Mouse (Mus musculus) embryonic facial prominence, embryonic 10.5 days (tissue): Measurements from ENCODE around the gene Mindy2. TPM values are rescaled to one million over a fixed set of nuclear protein-coding genes. Genes with fewer than 3 reads are reported as not detected.

Source experiments
- DNase-seq: peaks from one replicate; pipeline ENCODE4 v3.0.0-alpha.2; 2017; ENCODE audit warnings: low spot score
- H3K27ac ChIP-seq: fragments of 300-500 bp; sonication (generic); replicated peaks from 2 replicates; pipeline ENCODE4 v1.5.1; 2016; ENCODE audit warnings: mild to moderate bottlenecking
- H3K27me3 ChIP-seq: fragments of 300-500 bp; sonication (generic); replicated peaks from 2 replicates; pipeline ENCODE4 v1.6.1; 2016; ENCODE audit warnings: low read depth, mild to moderate bottlenecking; ENCODE audit not compliant: poor library complexity, severe bottlenecking
- H3K36me3 ChIP-seq: fragments of 300-500 bp; sonication (generic); replicated peaks from 2 replicates; pipeline ENCODE4 v1.6.1; 2016; ENCODE audit warnings: mild to moderate bottlenecking, moderate library complexity
- H3K4me1 ChIP-seq: fragments of 300-500 bp; sonication (generic); 2 replicates; pipeline ENCODE4 v1.6.1; 2016
- H3K4me3 ChIP-seq: fragments of 300-500 bp; sonication (generic); 2 replicates; pipeline ENCODE4 v1.5.1; 2016; ENCODE audit warnings: mild to moderate bottlenecking, moderate library complexity
- H3K9me3 ChIP-seq: fragments of 300-500 bp; sonication (generic); 2 replicates; pipeline ENCODE4 v1.6.1; 2016; ENCODE audit warnings: mild to moderate bottlenecking
- WGBS: fragments of 180-500 bp; shearing (Covaris S2); methylation state at CpG from one replicate; pipeline ENCODE4 v1.1.7; 2016; 5-methylcytosine and 5-hydroxymethylcytosine counted together
- polyA plus RNA-seq: library from polyadenylated mRNA; unstranded; fragments of >200 nt; fragmentation: Nextera tagmentation; extraction: Ambion mirVana; gene quantifications from 2 replicates; pipeline ENCODE4 v1.2.1, GENCODE M21; 2016

Mindy2 gene
- polyA plus RNA-seq, 1 experiment from 2014 or later: 4.0 TPM

DNA sequence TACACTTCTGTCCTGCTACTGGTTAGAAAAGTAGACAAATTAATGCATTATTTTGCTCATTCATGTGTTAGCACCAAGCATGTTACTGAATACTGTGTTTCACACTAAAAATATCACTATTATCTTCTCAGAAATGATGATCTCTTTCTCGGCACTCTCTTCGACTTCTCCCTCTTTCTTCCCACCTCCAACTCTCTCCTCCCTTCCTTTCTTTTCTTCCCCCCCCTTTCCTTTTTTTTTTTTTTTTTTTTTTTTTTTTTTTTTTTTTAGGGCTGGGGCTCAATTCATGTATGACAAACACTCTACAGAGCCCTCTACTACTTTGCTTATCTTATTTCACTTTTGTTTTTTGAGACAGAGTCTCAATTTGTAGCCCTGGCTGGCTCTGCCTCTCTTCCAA is 1.3 kb upstream of the Mindy2 start:
- Histone ChIP-seq H3K27me3 (peaks cover 3% of the 10 kb centered on the region; the same call in 1 of the 2 replicates), H3K9me3 (no peaks in the 10 kb centered on the region), H3K4me1 (peaks cover 18% of the 10 kb centered on the region), H3K27ac (no peak overlapping the region), H3K36me3 (no peaks in the 10 kb centered on the region), H3K4me3 (no peak overlapping the region)
- WGBS: 72% methylated on average over 2 of the region's 2 CpGs
- no peak for DNase-seq

DNA sequence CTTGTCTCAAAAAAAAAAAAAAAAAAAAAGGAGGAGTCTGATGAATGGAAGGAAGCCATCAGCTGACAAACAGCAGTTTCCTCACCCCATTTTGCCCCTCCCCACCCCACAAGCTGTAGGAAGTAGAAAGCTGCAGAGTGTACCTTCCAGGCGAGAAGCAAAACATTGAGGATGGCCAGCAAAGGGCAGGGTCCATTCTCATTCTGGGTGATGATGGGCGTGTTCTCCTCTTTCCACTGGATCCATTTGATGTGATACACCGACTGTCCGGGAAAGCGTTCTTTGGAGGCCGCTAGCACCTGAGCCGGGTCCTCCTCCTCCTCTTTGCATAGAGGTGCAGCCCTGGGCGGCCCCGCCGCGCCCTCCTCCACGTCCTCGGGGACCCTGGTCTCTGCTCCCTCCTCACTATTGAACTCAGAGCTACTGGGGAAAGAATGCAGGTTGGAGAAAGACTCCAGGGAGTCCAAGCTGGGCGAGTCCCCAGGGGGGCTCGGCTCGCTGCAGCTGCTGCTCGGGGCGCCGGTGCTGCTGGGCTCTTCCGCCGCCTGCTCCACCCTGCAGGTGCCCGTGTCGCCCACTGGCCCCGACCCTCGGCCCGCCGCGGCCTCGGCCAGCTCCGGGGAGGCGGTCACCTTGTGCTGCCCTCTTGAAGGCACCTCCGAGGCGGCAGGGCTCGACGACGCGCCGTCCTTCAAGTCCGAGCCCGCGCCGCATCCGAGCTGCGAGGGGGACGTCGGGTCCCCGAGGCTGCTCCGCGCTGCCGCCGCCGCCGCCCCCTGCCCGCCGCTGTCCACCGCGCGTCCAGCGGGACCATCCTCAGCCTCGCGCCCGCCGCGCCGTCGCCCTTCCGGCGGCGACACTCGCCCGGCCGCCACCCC is 605 bp downstream of the Mindy2 start, which contains the start of gene Gm10642:
TSS of gene Gm10642 (plus strand) at position 122 of the 878 bp plus-strand sequence.
- H3K9me3 ChIP-seq: no peaks in the 10 kb centered on the region
- peaks cover 18% of the 10 kb centered on the region for H3K4me1 ChIP-seq
- H3K36me3 ChIP-seq: no peaks in the 10 kb centered on the region
- peak within 1 kb of the TSS; percentile 88 for H3K27ac ChIP-seq
- H3K4me3 ChIP-seq: peak within 1 kb of the TSS; percentile 90
- H3K27me3 ChIP-seq: peaks cover 3% of the 10 kb centered on the region; the same call in 1 of the 2 replicates
- no peak for DNase-seq
- WGBS: under 1% methylated on average over 72 of the region's 72 CpGs

DNA sequence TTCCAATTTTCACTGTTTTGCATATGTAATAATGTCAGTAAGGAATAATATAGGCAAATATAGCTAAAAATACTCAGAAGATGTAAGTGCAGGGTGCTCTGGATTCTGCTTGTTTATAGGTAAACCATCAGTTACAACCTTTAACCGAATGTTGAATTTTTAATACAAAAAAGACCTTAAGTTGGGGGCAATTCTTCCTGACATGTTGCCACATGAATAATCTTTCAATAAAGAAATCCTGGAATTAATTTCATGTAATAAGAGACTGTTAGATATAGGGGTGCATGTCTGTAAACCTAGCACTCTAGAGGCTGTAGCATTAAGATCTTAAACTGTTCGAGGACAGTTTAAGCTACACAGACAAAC is 1.2 kb downstream of the Mindy2 start:
- Histone ChIP-seq H3K4me3 (peak overlapping the region; percentile 90), H3K27me3 (peaks cover 3% of the 10 kb centered on the region; the same call in 1 of the 2 replicates), H3K36me3 (no peaks in the 10 kb centered on the region), H3K4me1 (peaks cover 18% of the 10 kb centered on the region), H3K9me3 (no peaks in the 10 kb centered on the region), H3K27ac (no peak overlapping the region)
- DNase-seq: no peak
- WGBS: 44% methylated on average over 2 of the region's 2 CpGs

- Histone ChIP-seq H3K36me3 (no peaks in the 10 kb centered on the region), H3K9me3 (no peaks in the 10 kb centered on the region), H3K27ac (no peak overlapping the region), H3K4me1 (peaks cover 18% of the 10 kb centered on the region), H3K4me3 (no peak overlapping the region), H3K27me3 (peaks cover 3% of the 10 kb centered on the region; the same call in 1 of the 2 replicates)
- DNase-seq: no peak
- 78% methylated on average over 4 of the region's 4 CpGs for WGBS
Measured at GRCm38 (mm10) chr9:70654496-70654895, 2.5 kb downstream of the Mindy2 start.

GRCm38 (mm10) chr9:70653875-70654274 is 3.1 kb downstream of the Mindy2 start:
- 82% methylated on average over 2 of the region's 2 CpGs for WGBS
- H3K4me3 ChIP-seq: no peak overlapping the region

GRCm38 (mm10) chr9:70652221-70652620 is 4.8 kb downstream of the Mindy2 start:
- Histone ChIP-seq H3K36me3 (no peaks in the 10 kb centered on the region), H3K27ac (no peak overlapping the region), H3K4me1 (peaks cover 18% of the 10 kb centered on the region), H3K4me3 (no peak overlapping the region), H3K9me3 (no peaks in the 10 kb centered on the region), H3K27me3 (peaks cover 3% of the 10 kb centered on the region; the same call in 1 of the 2 replicates)
- WGBS: 71% methylated on average over 2 of the region's 2 CpGs
- DNase-seq: no peak

More at GRCm38 (mm10) chr9:70653875-70654274, 3.1 kb downstream of the Mindy2 start:
- H3K9me3 ChIP-seq: no peaks in the 10 kb centered on the region
- peaks cover 18% of the 10 kb centered on the region for H3K4me1 ChIP-seq
- H3K36me3 ChIP-seq: no peaks in the 10 kb centered on the region
- DNase-seq: no peak
- H3K27ac ChIP-seq: no peak overlapping the region
- peaks cover 3% of the 10 kb centered on the region; the same call in 1 of the 2 replicates for H3K27me3 ChIP-seq

DNA sequence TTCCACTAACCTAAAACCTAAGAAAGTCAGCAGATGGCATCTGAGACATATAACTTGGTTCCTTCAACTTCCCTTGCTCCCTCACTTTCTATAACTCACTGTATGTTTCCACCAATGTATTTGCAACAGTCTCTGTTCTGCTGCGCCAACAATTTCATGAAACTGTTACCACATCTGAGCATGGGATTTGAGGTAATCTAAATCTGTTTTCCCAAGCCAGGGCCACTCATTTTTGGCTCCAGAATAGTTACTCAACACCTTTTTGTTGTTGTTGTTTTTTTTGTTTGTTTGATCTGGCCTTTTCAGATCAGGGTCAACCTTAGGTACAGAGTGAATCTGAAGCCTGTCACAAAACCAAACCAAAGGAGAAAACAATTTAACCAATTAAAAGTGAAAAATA is 6.0 kb downstream of the Mindy2 start:
- Histone ChIP-seq H3K9me3 (no peaks in the 10 kb centered on the region), H3K4me3 (no peak overlapping the region), H3K27ac (no peak overlapping the region), H3K27me3 (peaks cover 3% of the 10 kb centered on the region; the same call in 1 of the 2 replicates), H3K36me3 (no peaks in the 10 kb centered on the region), H3K4me1 (peaks cover 10% of the 10 kb centered on the region)
- WGBS: 94% methylated on average over 1 of the region's 1 CpGs
- DNase-seq: no peak

GRCm38 (mm10) chr9:70650260-70650659 is 6.7 kb downstream of the Mindy2 start:
- peaks cover 5% of the 10 kb centered on the region; the same call in 1 of the 2 replicates for H3K4me1 ChIP-seq
- H3K27me3 ChIP-seq: peaks cover 3% of the 10 kb centered on the region; the same call in 1 of the 2 replicates
- H3K27ac ChIP-seq: no peak overlapping the region
- H3K36me3 ChIP-seq: no peaks in the 10 kb centered on the region
- H3K4me3 ChIP-seq: no peak overlapping the region
- 81% methylated on average over 2 of the region's 2 CpGs for WGBS
- no peaks in the 10 kb centered on the region for H3K9me3 ChIP-seq
- no peak for DNase-seq

DNA sequence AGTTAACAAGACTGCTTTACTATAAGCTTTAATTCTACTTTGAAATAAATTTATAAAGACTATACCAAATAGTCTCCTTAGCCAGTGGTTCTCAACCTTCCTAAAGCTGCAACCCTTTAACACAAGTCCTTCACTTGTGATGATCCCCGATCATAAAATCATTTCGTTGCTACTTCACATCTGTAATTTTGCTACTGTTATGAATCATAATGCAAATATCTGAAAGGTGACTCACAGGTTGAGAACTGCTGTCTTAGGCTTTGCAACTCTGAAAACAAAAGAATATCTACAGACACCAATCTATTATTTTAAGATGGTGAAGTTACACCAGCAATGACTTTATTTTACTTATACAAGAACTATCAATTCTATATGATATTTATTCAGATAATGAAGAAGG is 20.2 kb downstream of the Mindy2 start:
- Histone ChIP-seq H3K27ac (no peak overlapping the region), H3K9me3 (no peaks in the 10 kb centered on the region), H3K36me3 (no peaks in the 10 kb centered on the region), H3K4me3 (no peak overlapping the region), H3K4me1 (no peaks in the 10 kb centered on the region), H3K27me3 (no peaks in the 10 kb centered on the region)
- no peak for DNase-seq
- 83% methylated on average over 2 of the region's 2 CpGs for WGBS

- Histone ChIP-seq H3K27ac (no peak overlapping the region), H3K36me3 (no peaks in the 10 kb centered on the region), H3K9me3 (no peaks in the 10 kb centered on the region), H3K4me3 (no peak overlapping the region), H3K27me3 (no peaks in the 10 kb centered on the region), H3K4me1 (no peaks in the 10 kb centered on the region)
- WGBS: 29% methylated on average over 5 of the region's 5 CpGs
- DNase-seq: no peak
Measured at GRCm38 (mm10) chr9:70631665-70632064, 25.3 kb downstream of the Mindy2 start.

DNA sequence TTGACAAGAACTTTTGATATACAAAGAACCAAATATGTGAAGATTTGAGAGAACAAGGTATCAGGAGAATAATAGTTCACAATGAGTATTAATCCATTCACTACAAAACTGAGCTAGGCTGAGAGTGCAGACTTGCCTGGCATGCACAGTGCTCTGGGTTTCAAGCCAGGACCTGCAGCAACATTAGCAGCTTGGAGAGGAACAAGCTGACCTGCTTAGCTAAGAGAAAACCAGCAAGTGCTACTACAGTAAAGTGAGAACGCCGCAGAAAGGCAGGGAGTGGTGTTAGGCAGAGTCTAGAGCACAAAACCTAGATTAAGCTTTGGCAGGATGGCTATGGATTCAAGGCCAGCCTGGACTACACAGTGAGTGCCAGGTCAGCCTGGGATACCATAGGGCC is 27.3 kb downstream of the Mindy2 start:
- Histone ChIP-seq H3K4me1 (no peaks in the 10 kb centered on the region), H3K27me3 (no peaks in the 10 kb centered on the region), H3K9me3 (no peaks in the 10 kb centered on the region), H3K4me3 (no peak overlapping the region), H3K36me3 (no peaks in the 10 kb centered on the region), H3K27ac (no peak overlapping the region)
- peak; percentile 10 for DNase-seq
- WGBS: 84% methylated on average over 2 of the region's 2 CpGs

GRCm38 (mm10) chr9:70611026-70611673 is 45.8 kb downstream of the Mindy2 start:
- H3K4me1 ChIP-seq: no peaks in the 10 kb centered on the region
- H3K36me3 ChIP-seq: peaks cover 28% of the 10 kb centered on the region
- no peak overlapping the region for H3K4me3 ChIP-seq
- no peak overlapping the region for H3K27ac ChIP-seq
- no peaks in the 10 kb centered on the region for H3K9me3 ChIP-seq
- H3K27me3 ChIP-seq: no peaks in the 10 kb centered on the region
- DNase-seq: no peak
- 73% methylated on average over 3 of the region's 3 CpGs for WGBS
